Mouse (Mus musculus) E14TG2a.4 (cell line): ENCODE results near the gene Ogfod2.

Experiments used
- CTCF ChIP-seq: conservative IDR thresholded peaks from 2 replicates; pipeline ENCODE4 v1.5.1; 2014; ENCODE audit warnings: low read length
- NANOG ChIP-seq: IDR thresholded peaks from 2 replicates; pipeline ENCODE4 v1.6.1; 2014; ENCODE audit warnings: borderline replicate concordance, low read length, mixed read lengths

DNA sequence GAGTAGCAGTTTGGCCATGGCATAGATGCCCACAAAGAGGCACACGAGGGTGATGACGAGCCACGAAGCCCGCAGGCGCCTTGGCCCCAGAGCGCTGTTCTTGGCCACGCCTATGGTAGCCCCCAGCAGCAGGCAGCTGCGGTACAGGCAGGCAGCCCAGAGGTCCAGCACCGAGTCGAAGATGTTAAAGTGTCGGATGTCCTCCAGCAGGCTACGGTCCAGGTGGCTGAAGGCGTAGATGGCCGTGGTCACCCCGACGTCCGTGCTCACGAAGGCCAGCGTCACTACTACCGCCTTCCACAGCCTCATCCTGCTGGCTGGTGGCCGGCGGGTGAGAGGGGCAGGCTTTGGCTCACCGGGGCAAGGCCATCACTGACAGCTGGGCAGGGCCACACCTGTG, 22.2 kb upstream of the Ogfod2 start:
- TF ChIP-seq CTCF, result no peak
- no peak for TF ChIP-seq NANOG
